Mouse (Mus musculus) layer of hippocampus, adult 11-12 months (tissue): Measurements from ENCODE around the gene Ddo.

ENCODE experiments used
- DNase-seq: peaks from one replicate; pipeline ENCODE4 v3.0.0; 2022; ENCODE audit warnings: low spot score

Ddo gene

GRCm38 (mm10) chr10:40718362-40718761 is 88.6 kb downstream of the Ddo start:
- no peak for DNase-seq

- DNase-seq: no peak
Measured at GRCm38 (mm10) chr10:40719062-40719461, 89.3 kb downstream of the Ddo start.

GRCm38 (mm10) chr10:40720883-40721282 is 91.1 kb downstream of the Ddo start:
- no peak for DNase-seq

GRCm38 (mm10) chr10:40724342-40724741 is 94.5 kb downstream of the Ddo start:
- DNase-seq: no peak

GRCm38 (mm10) chr10:40725066-40725465 is 95.3 kb downstream of the Ddo start:
- no peak for DNase-seq

- no peak for DNase-seq
Measured at GRCm38 (mm10) chr10:40725471-40725870, 95.7 kb downstream of the Ddo start.

GRCm38 (mm10) chr10:40726288-40726902 is 96.6 kb downstream of the Ddo start:
- no peak for DNase-seq

- DNase-seq: no peak
Measured at GRCm38 (mm10) chr10:40726989-40727388, 97.2 kb downstream of the Ddo start.

GRCm38 (mm10) chr10:40730200-40730599 is 100.4 kb downstream of the Ddo start:
- DNase-seq: no peak
